Mouse (Mus musculus) liver, adult 2 months (tissue): ENCODE measurements around the gene Olfr1511. TPM values are rescaled to one million over a fixed set of nuclear protein-coding genes. Genes with fewer than 3 reads are reported as not detected.

Experiments used
- DNase-seq: peaks from one replicate; pipeline ENCODE4 v3.0.0-alpha.2; 2011; ENCODE audit warnings: low read depth, low spot score; ENCODE audit errors: extremely low read depth
- H3K27ac ChIP-seq: fragments of 200-500 bp; replicated peaks from 2 replicates; pipeline ENCODE4 v1.5.1; 2012; ENCODE audit warnings: low read depth, mild to moderate bottlenecking, control low read depth, inconsistent platforms, low read length; ENCODE audit not compliant: insufficient read depth
- H3K27me3 ChIP-seq: fragments of 200-500 bp; 2 replicates; pipeline ENCODE4 v1.6.1; 2012; ENCODE audit warnings: mild to moderate bottlenecking, moderate library complexity, low read length, inconsistent platforms; ENCODE audit not compliant: control insufficient read depth, insufficient read depth
- H3K36me3 ChIP-seq: fragments of 200-500 bp; 2 replicates; pipeline ENCODE4 v1.6.1; 2012; ENCODE audit warnings: low read length, inconsistent platforms; ENCODE audit not compliant: control insufficient read depth, insufficient read depth
- H3K4me1 ChIP-seq: fragments of 200-500 bp; 2 replicates; pipeline ENCODE4 v1.6.1; 2011; ENCODE audit warnings: low read length; ENCODE audit not compliant: control insufficient read depth, insufficient read depth
- H3K4me3 ChIP-seq: fragments of 200-500 bp; 2 replicates; pipeline ENCODE4 v1.5.1; 2011; ENCODE audit warnings: low read depth, mild to moderate bottlenecking, control low read depth, low read length, moderate library complexity; ENCODE audit not compliant: insufficient read depth
- H3K79me2 ChIP-seq: fragments of 200-500 bp; 2 replicates; pipeline ENCODE4 v1.6.1; 2012; ENCODE audit warnings: inconsistent platforms, mild to moderate bottlenecking, low read length, moderate library complexity; ENCODE audit not compliant: control insufficient read depth, insufficient read depth
- H3K9ac ChIP-seq: fragments of 200-500 bp; 2 replicates; pipeline ENCODE4 v1.6.1; 2012; ENCODE audit warnings: low read depth, mild to moderate bottlenecking, control low read depth, inconsistent platforms, low read length
- CTCF ChIP-seq: fragments of 200-500 bp; IDR thresholded peaks from 2 replicates; pipeline ENCODE4 v1.5.1; 2011; ENCODE audit warnings: low read depth, low read length, control low read depth
- POLR2A ChIP-seq: fragments of 200-500 bp; IDR thresholded peaks from 2 replicates; pipeline ENCODE4 v1.6.1; 2011; ENCODE audit warnings: low read length, control low read depth; ENCODE audit not compliant: insufficient read depth; ENCODE audit errors: extremely low read depth
- WGBS: fragments of 180-500 bp; shearing (Covaris S2); methylation state at CpG from one replicate; pipeline ENCODE4 v1.1.7; 2018; 5-methylcytosine and 5-hydroxymethylcytosine counted together
- polyA plus RNA-seq: library from polyadenylated mRNA; depleted of rRNA; stranded (reverse); fragments of >200 nt; gene quantifications from 2 replicates; pipeline ENCODE4 v1.2.3, GENCODE M21; 2012; rRNA removed
- total RNA-seq: library from RNA; depleted of rRNA; stranded (reverse); fragments of >200 nt; gene quantifications from 2 replicates; pipeline ENCODE4 v1.2.3, GENCODE M21; 2014; rRNA removed

Gene Olfr1511
- total and polyA plus RNA-seq, 2 experiments: not detected

- Histone ChIP-seq H3K27ac (no peak within 1 kb of the TSS), H3K4me3 (no peak within 1 kb of the TSS), H3K79me2 (no peaks in the 10 kb centered on the region), H3K4me1 (no peaks in the 10 kb centered on the region), H3K27me3 (no peaks in the 10 kb centered on the region), H3K9ac (no peak within 1 kb of the TSS), H3K36me3 (no peaks in the 10 kb centered on the region)
- TF ChIP-seq POLR2A (no peak), CTCF (no peak)
- no peak for DNase-seq
- WGBS: 66% methylated on average over 2 of the region's 2 CpGs
These were observed 18.1 kb downstream of the Olfr1511 start, which contains the start of gene Olfr1512 for GRCm38 (mm10) chr14:52379068-52379467. Olfr1512 (minus strand) TSS chr14:52379168.

GRCm38 (mm10) chr14:52368741-52369140 is 28.4 kb downstream of the Olfr1511 start:
- Histone ChIP-seq H3K36me3 (no peaks in the 10 kb centered on the region), H3K9ac (no peak overlapping the region), H3K4me3 (no peak overlapping the region), H3K27me3 (no peaks in the 10 kb centered on the region), H3K4me1 (no peaks in the 10 kb centered on the region), H3K27ac (no peak overlapping the region), H3K79me2 (no peaks in the 10 kb centered on the region)
- 82% methylated on average over 3 of the region's 3 CpGs for WGBS
- no peak for DNase-seq
- TF ChIP-seq CTCF: no peak
- TF ChIP-seq POLR2A: no peak

- TF ChIP-seq POLR2A (no peak), CTCF (no peak)
- no peak within 1 kb of the TSS for H3K4me3 ChIP-seq
- no peaks in the 10 kb centered on the region for H3K79me2 ChIP-seq
- no peak within 1 kb of the TSS for H3K27ac ChIP-seq
- 64% methylated on average over 4 of the region's 4 CpGs for WGBS
- no peak for DNase-seq
- H3K27me3 ChIP-seq: no peaks in the 10 kb centered on the region
- no peaks in the 10 kb centered on the region for H3K36me3 ChIP-seq
- no peak within 1 kb of the TSS for H3K9ac ChIP-seq
- no peaks in the 10 kb centered on the region for H3K4me1 ChIP-seq
These were observed 40.9 kb downstream of the Olfr1511 start, which contains the start of gene Olfr1513 for GRCm38 (mm10) chr14:52356308-52356707. Olfr1513 (minus strand) TSS chr14:52356408.

Other genes with a start within 250 kb of the Olfr1511 start
- 13.6 and 16.0 TPM in 2 replicates for gene Supt16, start 200.0 kb downstream of the Olfr1511 start, total RNA-seq
- gene Supt16, start 200.0 kb downstream of the Olfr1511 start, polyA plus RNA-seq: 3.9 and 5.3 TPM in 2 replicates
- gene Chd8, start 139.6 kb downstream of the Olfr1511 start, total RNA-seq: 20.4 and 22.7 TPM in 2 replicates
- 9.6 and 13.7 TPM in 2 replicates for gene Chd8, start 139.6 kb downstream of the Olfr1511 start, polyA plus RNA-seq
- 13.0 and 14.6 TPM in 2 replicates for gene Tox4, start 118.2 kb downstream of the Olfr1511 start, total RNA-seq
- 20.1 and 21.1 TPM in 2 replicates for gene Tox4, start 118.2 kb downstream of the Olfr1511 start, polyA plus RNA-seq
- gene Rab2b, start 117.8 kb downstream of the Olfr1511 start, total RNA-seq: 1.3 and 1.7 TPM in 2 replicates
- gene Rab2b, start 117.8 kb downstream of the Olfr1511 start, polyA plus RNA-seq: 1.7 and 2.3 TPM in 2 replicates
- 11.4 and 12.7 TPM in 2 replicates for gene Mettl3, start 92.3 kb downstream of the Olfr1511 start, total RNA-seq
- gene Mettl3, start 92.3 kb downstream of the Olfr1511 start, polyA plus RNA-seq: 7.2 and 8.6 TPM in 2 replicates
- 0.74 and 0.94 TPM in 2 replicates for gene Sall2, start 68.6 kb downstream of the Olfr1511 start, total RNA-seq
- 0.80 and 1.4 TPM in 2 replicates for gene Sall2, start 68.6 kb downstream of the Olfr1511 start, polyA plus RNA-seq
- not detected in 2 replicates for gene Olfr1513, start 41.0 kb downstream of the Olfr1511 start, total RNA-seq
- gene Olfr1513, start 41.0 kb downstream of the Olfr1511 start, polyA plus RNA-seq: not detected in 2 replicates
- gene Olfr1512, start 18.2 kb downstream of the Olfr1511 start, total RNA-seq: not detected in 2 replicates
- gene Olfr1512, start 18.2 kb downstream of the Olfr1511 start, polyA plus RNA-seq: not detected in 2 replicates
- not detected in 2 replicates for gene Olfr1510, start 17.0 kb upstream of the Olfr1511 start, total RNA-seq
- not detected in 2 replicates for gene Olfr1510, start 17.0 kb upstream of the Olfr1511 start, polyA plus RNA-seq
- gene Olfr1509, start 45.6 kb upstream of the Olfr1511 start, total RNA-seq: not detected in 2 replicates
- not detected in 2 replicates for gene Olfr1509, start 45.6 kb upstream of the Olfr1511 start, polyA plus RNA-seq
- not detected in 2 replicates for gene Olfr1508, start 70.1 kb upstream of the Olfr1511 start, total RNA-seq
- not detected in 2 replicates for gene Olfr1508, start 70.1 kb upstream of the Olfr1511 start, polyA plus RNA-seq
- not detected in 2 replicates for gene Olfr1507, start 98.4 kb upstream of the Olfr1511 start, total RNA-seq
- not detected in 2 replicates for gene Olfr1507, start 98.4 kb upstream of the Olfr1511 start, polyA plus RNA-seq